Mouse (Mus musculus): ENCODE results near the gene Ipo9.

DNA sequence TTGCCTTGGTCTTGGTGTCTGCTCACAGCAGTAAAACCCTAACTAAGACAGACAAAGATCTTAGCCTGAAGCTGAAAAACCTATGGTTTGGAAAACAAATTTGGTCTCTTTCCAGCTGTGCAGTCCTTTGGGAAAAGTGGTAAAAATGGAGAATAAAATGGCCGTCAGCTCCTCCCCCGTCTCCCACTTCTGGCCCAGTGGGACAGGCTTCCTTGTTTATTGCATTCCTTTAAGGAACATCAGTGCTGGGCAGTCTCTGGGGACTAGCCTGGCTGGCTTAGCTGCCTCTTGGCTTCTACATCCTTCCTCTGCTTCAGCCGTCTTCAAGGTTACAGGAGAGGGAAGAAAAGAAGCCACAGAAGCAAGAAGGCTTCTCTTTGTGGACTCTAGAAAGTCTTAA is 78.3 kb downstream of the Ipo9 start:
- TF ChIP-seq POLR2A (IDR thresholded peaks at IDR 0.05; ENCODE audit: low read depth, low read length) (no peak), CTCF (IDR thresholded peaks at IDR 0.05; ENCODE audit: extremely low read depth, insufficient read depth, insufficient read length, insufficient replicate concordance) (no peak)
